Mouse (Mus musculus) adrenal gland, adult 8-10 months (tissue): Measurements from ENCODE around the gene Nfkb2. TPM values are rescaled to one million over a fixed set of nuclear protein-coding genes. Genes with fewer than 3 reads are reported as not detected.

Experiments
- DNase-seq: peaks from one replicate; pipeline ENCODE4 v3.0.0; 2022
- microRNA-seq, 2 experiments: library from miRNA; unstranded; fragments of <30 nt; microRNA quantifications; one replicate each; pipeline ENCODE4 v1.2.0; 2022
- total RNA-seq, 4 experiments: library from RNA; stranded (reverse); gene quantifications; 2 replicates each; pipeline ENCODE4 v1.2.4; 2022

The Nfkb2 gene
- total RNA-seq, 4 experiments from 2014 or later, result 35.6 to 40.1 (median 37.3) TPM

- no peak for DNase-seq
These were observed 40.7 kb downstream of the Nfkb2 start for GRCm38 (mm10) chr19:46344710-46345419.

- no peak for DNase-seq
These were observed 43.0 kb downstream of the Nfkb2 start for GRCm38 (mm10) chr19:46347146-46347545.

- DNase-seq, result no peak
These were observed 44.0 kb downstream of the Nfkb2 start for GRCm38 (mm10) chr19:46347936-46348668.

- peak; percentile 73 for DNase-seq
These were observed 44.8 kb downstream of the Nfkb2 start for GRCm38 (mm10) chr19:46348761-46349458.

- DNase-seq, result no peak
These were observed 45.4 kb downstream of the Nfkb2 start for GRCm38 (mm10) chr19:46349550-46349949.

GRCm38 (mm10) chr19:46350168-46350932 lies 46.2 kb downstream of the Nfkb2 start, which contains the start of gene 2310034G01Rik:
TSS of gene 2310034G01Rik (minus strand) at chr19:46350302.
- no peak for DNase-seq

GRCm38 (mm10) chr19:46356701-46357138 lies 52.6 kb downstream of the Nfkb2 start:
- DNase-seq, result peak; percentile 87

GRCm38 (mm10) chr19:46357344-46358280 lies 53.5 kb downstream of the Nfkb2 start:
- no peak for DNase-seq

- no peak for DNase-seq
These were observed 54.3 kb downstream of the Nfkb2 start for GRCm38 (mm10) chr19:46358381-46358780.

Small RNAs within 50 kb of the gene (microRNA-seq; reads per million reads assigned to microRNA genes)
- 0.18 to 0.50 reads per million in 2 experiments for gene Mir146b

Other genes with a start within 250 kb of the Nfkb2 start
- gene Nolc1, start 228.5 kb upstream of the Nfkb2 start, total RNA-seq, result 10 to 100 TPM; 43.3 to 47.8 (median 45.5) TPM
- 10 to 100 TPM in 2 of 4 experiments, under 1 TPM in 2; 0.28 to 43.1 (median 15.1) TPM for gene Elovl3, start 172.4 kb upstream of the Nfkb2 start, total RNA-seq
- gene Pitx3, start 156.0 kb upstream of the Nfkb2 start, total RNA-seq, result under 1 TPM in 2 of 4 experiments, not detected in 2; 0.17 to 0.35 TPM
- gene Gbf1, start 151.8 kb upstream of the Nfkb2 start, total RNA-seq, result 100 to 1,000 TPM in 1 of 4 experiments, 10 to 100 TPM in 3; 81.0 to 101 (median 85.3) TPM
- 10 to 100 TPM in 3 of 4 experiments, 1 to 10 TPM in 1; 7.9 to 14.9 (median 13.1) TPM for gene Psd, start 22.8 kb downstream of the Nfkb2 start, total RNA-seq
- 10 to 100 TPM; 11.9 to 16.2 (median 13.2) TPM for gene Fbxl15, start 23.9 kb downstream of the Nfkb2 start, total RNA-seq
- 100 to 1,000 TPM in 2 of 4 experiments, 10 to 100 TPM in 2; 77.2 to 109 (median 89.6) TPM for gene Cuedc2, start 34.4 kb downstream of the Nfkb2 start, total RNA-seq
- 10 to 100 TPM; 11.7 to 21.1 (median 16.6) TPM for gene Mfsd13a, start 36.8 kb downstream of the Nfkb2 start, total RNA-seq
- 1 to 10 TPM; 1.1 to 2.4 (median 1.5) TPM for gene 2310034G01Rik, start 46.0 kb downstream of the Nfkb2 start, total RNA-seq
- 100 to 1,000 TPM; 103 to 132 (median 122) TPM for gene Actr1a, start 91.4 kb downstream of the Nfkb2 start, total RNA-seq
- 10 to 100 TPM; 21.6 to 37.0 (median 26.7) TPM for gene Sufu, start 92.6 kb downstream of the Nfkb2 start, total RNA-seq
- gene Trim8, start 197.4 kb downstream of the Nfkb2 start, total RNA-seq, result 10 to 100 TPM; 46.6 to 69.0 (median 59.4) TPM